Mouse (Mus musculus) urinary bladder, postnatal 10 days (tissue): ENCODE data around the gene Dhfr.

Source experiments
- DNase-seq: peaks from one replicate; pipeline ENCODE4 v3.0.0; 2022; ENCODE audit warnings: low spot score

Dhfr gene

DNA sequence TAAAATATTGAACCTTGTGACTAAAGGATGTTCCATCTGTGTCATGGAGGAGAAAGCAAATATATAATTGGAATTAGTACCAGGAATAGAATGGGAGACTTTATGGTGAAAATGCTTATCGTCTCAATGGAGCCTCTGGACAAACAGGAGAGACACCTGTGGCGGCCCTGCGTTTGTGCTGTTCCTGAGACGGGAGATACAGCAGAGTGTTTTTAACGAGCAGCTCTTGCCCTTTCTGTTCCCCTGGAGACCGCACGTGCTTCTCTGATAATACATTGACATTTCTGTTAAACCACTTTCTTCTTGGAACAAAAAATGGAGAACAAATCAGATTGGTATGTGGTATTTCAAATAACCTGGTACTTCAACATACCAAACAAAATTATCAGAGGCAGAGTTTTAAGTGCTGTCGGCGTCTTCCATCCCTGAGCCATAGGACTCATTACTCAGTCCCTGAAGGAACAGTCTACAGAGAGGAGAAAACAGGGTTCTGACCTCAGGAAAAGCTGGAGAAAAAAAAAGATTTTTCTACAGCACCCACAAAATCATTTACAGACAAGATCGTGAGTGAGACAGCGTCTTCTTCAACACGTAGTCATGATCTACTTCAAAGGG, 38.6 kb downstream of the Dhfr start:
- no peak for DNase-seq

DNA sequence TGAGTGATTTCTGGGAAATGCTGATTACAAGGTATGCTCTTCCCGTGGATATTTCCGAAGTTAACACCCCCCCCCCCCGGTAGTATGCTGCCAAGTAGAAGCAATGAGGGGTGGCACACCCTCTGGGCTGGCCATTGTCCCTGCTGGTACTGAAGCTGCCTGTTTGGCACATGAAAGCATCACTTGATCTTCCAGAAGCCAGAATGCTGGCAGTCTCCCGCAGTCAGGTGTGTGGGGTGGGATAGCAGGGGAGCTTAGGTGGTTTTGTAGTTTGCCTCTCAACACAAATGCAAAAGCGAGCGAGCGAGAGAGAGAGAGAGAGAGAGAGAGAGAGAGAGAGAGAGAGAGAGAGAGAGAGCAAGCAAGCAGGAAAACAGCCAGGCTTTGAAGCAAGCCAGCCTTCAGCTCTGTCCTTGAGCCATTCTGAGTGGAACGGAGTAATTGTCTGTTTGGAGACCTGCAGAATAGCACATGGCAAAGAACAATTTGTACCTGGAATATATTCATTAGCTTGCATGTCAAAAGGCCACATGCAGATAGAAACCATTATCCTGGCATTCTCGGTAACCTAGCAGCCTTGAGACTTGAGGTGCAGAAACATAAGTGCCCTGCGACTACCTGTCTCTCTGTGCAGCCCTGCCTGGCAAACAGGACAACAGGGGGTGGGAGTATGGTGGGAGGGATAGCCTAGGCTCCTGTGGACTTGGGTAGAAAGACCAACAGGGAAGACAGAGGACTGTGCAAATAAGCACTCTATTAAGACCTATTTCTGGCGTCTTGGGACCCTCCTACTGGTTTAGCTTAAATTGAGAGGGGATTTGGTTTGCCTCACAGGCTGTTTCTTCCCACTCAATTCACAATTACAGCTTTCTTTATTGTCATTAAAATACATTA, 44.2 kb downstream of the Dhfr start:
- no peak for DNase-seq

DNA sequence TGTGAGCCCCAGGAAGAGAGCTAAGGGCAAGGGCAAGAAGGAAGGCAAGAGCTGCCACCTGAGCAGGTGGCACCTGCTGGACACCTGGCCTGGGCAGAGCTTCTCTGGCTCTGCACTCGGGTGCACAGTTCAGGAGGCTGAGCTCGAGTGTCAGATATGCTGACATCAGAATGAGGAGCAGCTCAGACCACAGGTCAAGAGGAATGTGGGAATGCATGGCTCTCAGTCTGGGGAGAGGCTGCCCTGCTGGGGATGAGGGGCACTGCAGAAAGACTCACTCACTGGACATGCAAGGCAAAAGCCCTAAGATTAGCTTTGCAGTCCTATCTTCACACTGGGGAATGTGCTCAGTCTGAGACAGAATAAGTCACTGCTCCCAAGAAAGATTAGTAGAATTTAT, 47.5 kb downstream of the Dhfr start:
- DNase-seq = no peak

DNA sequence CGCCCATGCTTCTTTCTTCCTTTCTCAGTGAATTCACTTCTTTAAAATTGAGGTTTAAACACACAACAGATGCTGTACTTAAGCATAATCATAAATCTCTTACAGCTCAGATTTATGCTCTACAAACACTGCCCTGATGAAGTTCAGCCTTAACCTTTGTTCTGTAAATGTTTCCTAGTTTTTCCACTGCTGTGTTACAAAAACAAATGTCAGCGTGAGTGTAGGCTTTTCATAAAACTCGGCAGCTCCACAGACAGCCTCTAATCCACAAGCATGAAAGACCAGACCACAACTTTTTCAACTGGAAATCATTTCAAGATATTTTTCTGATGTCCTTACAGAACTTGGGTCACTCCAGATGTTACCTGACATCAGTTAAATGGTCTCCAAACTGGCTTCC, 49.0 kb downstream of the Dhfr start:
- DNase-seq = no peak

DNA sequence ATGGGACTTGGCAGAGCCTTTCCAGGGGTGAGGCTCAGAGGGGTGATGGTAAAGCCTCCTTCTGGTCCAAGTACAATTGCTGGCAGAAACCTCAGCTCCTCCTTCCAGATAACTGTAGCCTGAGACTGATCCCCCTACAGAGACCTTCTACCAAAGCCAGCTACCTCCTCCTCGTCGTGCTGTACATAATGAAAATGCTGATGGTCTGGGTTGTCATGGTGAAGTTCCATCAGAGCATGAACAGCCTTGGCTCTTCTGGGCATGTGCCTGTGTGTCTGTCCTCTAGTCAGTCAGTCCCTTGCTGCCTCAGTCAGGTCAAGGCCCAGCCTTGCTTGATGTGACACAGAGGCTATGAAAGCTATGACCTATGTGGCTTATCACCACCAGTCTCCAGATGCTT, 56.0 kb downstream of the Dhfr start:
- no peak for DNase-seq

DNA sequence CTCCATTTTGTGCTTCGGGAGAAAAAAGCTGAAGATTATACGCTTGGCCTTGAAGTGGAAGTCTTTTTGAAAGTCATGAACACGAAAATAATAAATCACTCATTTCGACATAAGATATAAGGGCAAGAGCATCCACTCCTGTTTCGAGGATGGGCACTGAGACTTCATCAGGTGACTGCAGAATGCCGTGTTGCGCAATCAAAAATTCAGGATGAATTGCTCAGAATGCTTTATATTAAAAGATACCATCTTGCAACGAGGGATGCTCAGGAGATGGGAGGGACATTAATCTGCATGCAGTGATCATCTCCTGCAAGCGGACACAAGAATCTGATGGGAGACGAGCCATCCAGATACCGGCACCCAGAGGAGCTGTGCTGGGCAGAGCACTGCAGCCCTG, 65.1 kb downstream of the Dhfr start:
- no peak for DNase-seq

DNA sequence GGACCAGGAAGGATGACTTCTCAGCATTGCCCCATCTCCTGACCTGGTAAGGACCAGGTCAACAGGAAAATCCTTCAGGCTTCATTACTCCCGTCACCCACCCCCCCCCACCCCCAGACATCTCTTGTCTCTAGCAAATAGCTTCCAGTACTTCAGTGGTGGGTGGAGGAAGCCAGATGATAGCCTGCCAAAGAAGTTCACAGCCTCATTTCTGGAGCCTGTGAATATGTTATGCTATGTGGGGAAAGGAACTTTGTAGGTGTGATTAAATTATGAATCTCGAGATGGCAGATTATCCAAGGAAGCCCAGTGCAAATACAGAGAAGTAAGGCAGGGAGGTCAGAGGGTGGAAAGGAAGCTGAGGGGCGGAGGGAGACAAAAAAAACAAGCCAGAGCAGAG, 69.2 kb downstream of the Dhfr start:
- DNase-seq = no peak

DNA sequence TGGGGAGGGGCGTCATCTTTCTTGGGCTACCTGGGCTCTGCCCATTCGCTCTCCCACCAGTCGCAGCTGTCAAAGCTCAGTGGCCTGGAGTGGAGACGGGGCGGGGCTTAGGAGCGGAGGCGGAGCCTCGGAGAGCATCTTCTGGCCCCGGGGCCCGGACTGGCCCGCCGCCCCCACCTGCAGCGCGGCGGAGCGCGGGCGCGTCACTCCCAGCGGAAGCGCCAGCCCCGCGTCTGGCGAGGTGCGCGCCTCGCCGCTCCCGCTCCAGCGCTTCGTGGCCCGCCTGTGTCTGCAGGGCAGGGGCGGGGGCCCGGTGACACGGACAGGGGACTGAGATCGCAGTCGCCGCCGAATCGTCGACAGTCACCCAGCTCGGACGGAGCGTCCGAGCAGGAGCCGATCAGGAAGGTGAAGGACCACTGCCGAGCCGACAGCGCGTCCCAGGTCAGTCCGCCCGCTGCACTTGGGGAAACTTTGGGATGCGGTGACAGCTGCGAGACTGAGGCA, 71.3 kb downstream of the Dhfr start, which contains the start of gene Ankrd34b:
TSS of gene Ankrd34b (plus strand) at position 139 of the 507 bp plus-strand sequence.
- DNase-seq = no peak

DNA sequence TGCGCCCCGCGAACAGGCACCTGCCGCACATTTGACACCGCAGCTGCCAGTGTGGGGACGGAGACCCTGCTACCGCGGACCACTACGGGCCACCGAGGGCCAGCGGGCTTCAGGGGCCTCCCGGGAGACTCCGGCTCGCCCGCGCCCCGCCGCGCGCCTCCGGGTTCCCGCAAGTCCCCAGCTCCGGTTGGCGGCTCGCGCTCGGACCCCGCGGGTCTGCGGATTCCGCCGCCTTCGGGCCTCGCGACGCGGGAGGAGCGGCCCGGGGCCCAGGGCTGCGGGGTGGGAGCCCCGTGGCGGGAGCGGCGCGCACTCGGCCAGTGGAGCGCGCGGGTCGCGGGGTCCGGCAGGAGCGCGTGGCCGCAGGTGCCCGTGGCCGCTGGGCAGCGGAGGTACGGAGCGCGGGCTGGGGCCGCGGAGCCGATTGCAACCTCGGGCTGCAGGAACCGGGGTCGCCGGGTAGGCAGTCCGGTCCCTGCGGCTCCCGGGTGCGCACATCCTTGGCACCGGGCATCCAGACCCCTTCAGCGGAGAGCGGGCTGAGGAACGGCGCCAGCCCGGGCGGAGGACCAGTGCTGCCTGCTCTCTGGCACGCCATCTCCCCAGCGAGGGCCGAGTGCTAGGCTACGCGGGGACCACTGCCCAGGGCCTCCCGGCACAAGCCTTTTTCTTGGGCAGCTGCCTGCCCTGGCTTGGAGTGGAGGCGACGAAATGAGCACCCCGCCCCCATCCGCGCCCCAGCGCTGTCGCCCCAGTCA, 71.9 kb downstream of the Dhfr start:
- DNase-seq = no peak

DNA sequence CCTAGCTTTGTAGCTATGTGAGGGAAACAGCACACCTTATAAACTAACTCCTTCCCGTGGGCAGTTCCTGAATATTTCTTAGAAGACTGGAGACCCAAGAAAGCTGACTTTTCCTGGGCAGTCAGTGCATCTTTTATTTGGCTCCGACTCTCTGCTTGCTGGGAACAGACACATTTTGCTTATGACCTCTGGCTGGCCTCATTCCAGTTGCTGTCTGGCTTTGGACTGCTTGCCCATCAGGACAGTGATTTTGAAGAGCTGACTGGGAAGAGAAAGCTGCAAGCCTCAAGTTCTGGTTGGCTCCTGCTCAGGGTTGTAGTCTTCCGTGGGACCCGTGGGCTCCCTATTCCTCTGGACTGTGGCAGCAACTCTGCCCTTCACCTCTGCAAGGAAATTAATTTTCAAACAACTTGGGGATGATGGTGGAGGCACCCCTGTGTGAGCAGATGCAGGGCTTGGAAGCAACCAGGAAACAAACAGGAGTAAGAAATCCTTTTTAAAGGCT, 72.9 kb downstream of the Dhfr start:
- DNase-seq = no peak
